Mouse (Mus musculus) midbrain, embryonic 12.5 days (tissue): ENCODE measurements around the gene AL607142.1. TPM values are rescaled to one million over a fixed set of nuclear protein-coding genes. Genes with fewer than 3 reads are reported as not detected.

Experiments used
- ATAC-seq: fragments of 200-750 bp; cut with Nextera tagmentation; 2 replicates; pipeline ENCODE4 v1.8.0; 2017; ENCODE audit warnings: low read depth, moderate TSS enrichment, moderate library complexity; ENCODE audit not compliant: low FRiP score
- H3K27ac ChIP-seq: fragments of 300-500 bp; sonication (generic); replicated peaks from 2 replicates; pipeline ENCODE4 v1.5.1; 2016; ENCODE audit warnings: mild to moderate bottlenecking
- H3K27me3 ChIP-seq: fragments of 300-500 bp; sonication (generic); 2 replicates; pipeline ENCODE4 v1.6.1; 2016; ENCODE audit warnings: mild to moderate bottlenecking
- H3K36me3 ChIP-seq: fragments of 300-500 bp; sonication (generic); 2 replicates; pipeline ENCODE4 v1.6.1; 2016
- H3K4me1 ChIP-seq: fragments of 300-500 bp; sonication (generic); 2 replicates; pipeline ENCODE4 v1.6.1; 2016
- H3K4me2 ChIP-seq: fragments of 300-500 bp; sonication (generic); replicated peaks from 2 replicates; pipeline ENCODE4 v1.6.1; 2016; ENCODE audit warnings: mild to moderate bottlenecking, moderate library complexity
- H3K4me3 ChIP-seq: fragments of 300-500 bp; sonication (generic); 2 replicates; pipeline ENCODE4 v1.5.1; 2016; ENCODE audit warnings: mild to moderate bottlenecking
- H3K9ac ChIP-seq: fragments of 300-500 bp; sonication (generic); replicated peaks from 2 replicates; pipeline ENCODE4 v1.6.1; 2016; ENCODE audit warnings: mild to moderate bottlenecking, moderate library complexity
- H3K9me3 ChIP-seq: fragments of 300-500 bp; sonication (generic); 2 replicates; pipeline ENCODE4 v1.6.1; 2016; ENCODE audit warnings: mild to moderate bottlenecking
- WGBS: fragments of 180-500 bp; shearing (Covaris S2); methylation state at CpG from one replicate; pipeline ENCODE4 v1.1.7; 2016; 5-methylcytosine and 5-hydroxymethylcytosine counted together
- polyA plus RNA-seq: library from polyadenylated mRNA; unstranded; fragments of >200 nt; fragmentation: Nextera tagmentation; extraction: Ambion mirVana; gene quantifications from 2 replicates; pipeline ENCODE4 v1.2.1, GENCODE M21; 2016

Gene AL607142.1
- polyA plus RNA-seq, 1 experiment from 2014 or later, result not detected

DNA sequence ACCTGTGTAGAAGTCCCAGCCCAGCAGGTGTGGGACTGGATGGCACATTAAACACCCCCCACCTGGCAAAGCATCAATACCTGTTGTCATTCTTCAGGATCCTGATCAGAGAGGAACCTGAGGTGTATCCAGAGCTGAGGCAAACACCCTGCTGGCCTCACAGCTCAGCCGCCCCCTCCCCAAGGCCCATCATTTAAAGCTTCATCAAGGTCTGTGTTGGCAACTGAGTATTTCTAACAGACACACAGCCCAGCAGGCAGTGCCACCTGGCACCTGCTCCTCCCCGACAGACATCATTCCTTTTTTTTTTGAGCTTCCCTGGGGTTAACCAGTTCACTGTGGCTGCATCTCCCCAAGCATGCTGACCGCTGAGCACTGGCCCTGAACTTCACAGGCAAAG, 50.7 kb downstream of the AL607142.1 start:
- Histone ChIP-seq H3K36me3 (no peaks in the 10 kb centered on the region), H3K9me3 (no peaks in the 10 kb centered on the region), H3K4me1 (no peaks in the 10 kb centered on the region), H3K27ac (no peak overlapping the region), H3K27me3 (no peaks in the 10 kb centered on the region), H3K4me3 (no peak overlapping the region), H3K9ac (no peak overlapping the region), H3K4me2 (no peak overlapping the region)
- no peak for ATAC-seq
- 90% methylated on average over 3 of the region's 3 CpGs for WGBS

DNA sequence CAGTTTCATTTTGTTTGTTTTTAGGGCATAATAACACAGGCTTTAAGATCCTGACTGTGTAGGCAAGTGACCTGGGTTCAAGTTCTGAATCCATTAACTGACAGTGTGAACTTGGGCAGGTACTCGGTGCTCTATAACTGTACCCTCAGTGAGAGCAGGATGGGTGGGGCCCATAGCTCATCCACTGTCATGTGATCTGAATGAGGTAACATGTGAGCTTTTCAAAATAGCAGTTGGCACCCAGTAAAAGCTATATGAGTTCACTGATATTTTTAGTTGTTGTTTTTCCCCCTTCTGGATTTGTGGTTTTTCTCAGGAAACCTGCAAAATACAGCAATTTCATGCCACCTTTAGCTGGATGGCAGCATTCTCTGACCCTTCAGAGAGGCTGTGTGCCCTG, 51.5 kb downstream of the AL607142.1 start:
- Histone ChIP-seq H3K27ac (no peak overlapping the region), H3K27me3 (no peaks in the 10 kb centered on the region), H3K36me3 (no peaks in the 10 kb centered on the region), H3K9ac (no peak overlapping the region), H3K4me1 (no peaks in the 10 kb centered on the region), H3K4me3 (no peak overlapping the region), H3K4me2 (no peak overlapping the region), H3K9me3 (no peaks in the 10 kb centered on the region)
- 88% methylated on average over 1 of the region's 1 CpGs for WGBS
- ATAC-seq, result no peak

DNA sequence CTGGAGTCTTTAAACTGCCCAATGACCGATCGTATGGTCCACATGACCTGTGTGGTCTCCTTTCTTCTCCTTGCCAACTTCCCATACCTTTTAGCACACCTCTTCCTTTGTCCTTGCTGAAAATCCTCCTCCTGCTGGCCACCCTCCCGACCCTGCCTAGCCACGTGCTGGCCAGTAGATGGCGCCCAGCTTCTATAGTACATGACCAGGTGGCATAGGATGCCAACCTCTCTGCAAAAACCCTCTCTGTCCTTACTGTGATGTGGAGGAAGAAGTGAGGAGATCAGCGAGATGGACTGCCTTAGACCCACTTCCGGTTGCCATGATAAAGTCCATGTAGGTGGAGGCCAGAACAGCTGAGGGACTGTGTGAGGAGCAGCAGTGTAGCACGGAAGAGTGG, 55.5 kb downstream of the AL607142.1 start:
- Histone ChIP-seq H3K4me2 (no peak overlapping the region), H3K4me3 (no peak overlapping the region), H3K27ac (no peak overlapping the region), H3K9ac (no peak overlapping the region), H3K36me3 (no peaks in the 10 kb centered on the region), H3K9me3 (no peaks in the 10 kb centered on the region), H3K27me3 (0 out of 2 replicates have a peak, but pooled peaks cover 4% of the 10 kb centered on the region), H3K4me1 (no peaks in the 10 kb centered on the region)
- ATAC-seq, result no peak
- WGBS, result 33% methylated on average over 8 of the region's 8 CpGs

DNA sequence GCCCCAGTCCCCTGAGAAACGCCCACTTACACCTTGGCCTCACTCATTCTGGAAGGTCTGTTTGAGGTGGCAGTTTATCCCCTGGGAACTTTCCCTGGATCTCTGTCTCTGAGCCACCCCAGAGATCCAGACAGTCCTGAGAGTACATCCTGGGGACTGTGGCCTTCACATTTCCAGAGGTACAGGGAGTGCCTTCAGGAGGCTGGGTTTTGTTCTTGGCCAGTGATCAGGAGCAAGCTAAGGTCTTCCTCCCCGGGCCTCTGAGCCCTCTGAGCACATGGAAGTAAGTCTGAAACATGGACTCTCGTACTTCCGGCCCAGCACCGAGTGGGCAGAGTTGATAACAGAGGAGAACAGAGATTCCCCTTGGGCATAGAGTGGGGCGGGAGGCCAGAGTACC, 59.9 kb downstream of the AL607142.1 start:
- H3K27ac ChIP-seq, result no peak overlapping the region
- no peak overlapping the region for H3K9ac ChIP-seq
- H3K27me3 ChIP-seq, result peaks cover 4% of the 10 kb centered on the region; the same call in 1 of the 2 replicates
- no peaks in the 10 kb centered on the region for H3K9me3 ChIP-seq
- no peak for ATAC-seq
- no peak overlapping the region for H3K4me3 ChIP-seq
- H3K4me1 ChIP-seq, result no peaks in the 10 kb centered on the region
- WGBS, result 85% methylated on average over 6 of the region's 6 CpGs
- H3K4me2 ChIP-seq, result no peak overlapping the region
- H3K36me3 ChIP-seq, result no peaks in the 10 kb centered on the region

DNA sequence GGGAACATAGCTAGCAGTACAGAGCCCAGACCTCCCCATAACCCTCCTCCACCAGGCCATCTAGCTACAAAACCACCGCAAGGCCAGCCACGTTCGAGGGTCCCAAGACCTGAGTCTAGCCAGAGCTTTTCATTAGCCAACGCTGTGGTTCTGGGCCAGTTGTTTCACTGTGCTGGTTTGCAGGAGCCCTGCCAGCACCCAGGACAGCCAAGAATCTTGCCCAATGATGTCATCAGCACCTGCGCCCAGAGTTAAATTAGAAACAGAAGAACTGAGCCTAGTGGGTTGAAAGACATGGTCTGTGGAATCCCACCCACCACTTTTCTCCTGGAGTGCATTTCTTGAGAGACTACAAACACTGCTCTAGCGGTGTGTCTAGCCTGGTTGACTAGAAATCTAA, 61.3 kb downstream of the AL607142.1 start:
- no peaks in the 10 kb centered on the region for H3K4me1 ChIP-seq
- H3K36me3 ChIP-seq, result no peaks in the 10 kb centered on the region
- 89% methylated on average over 6 of the region's 6 CpGs for WGBS
- no peaks in the 10 kb centered on the region for H3K9me3 ChIP-seq
- H3K27me3 ChIP-seq, result peaks cover 4% of the 10 kb centered on the region; the same call in 1 of the 2 replicates
- H3K9ac ChIP-seq, result no peak overlapping the region
- no peak for ATAC-seq
- H3K27ac ChIP-seq, result no peak overlapping the region
- no peak overlapping the region for H3K4me3 ChIP-seq
- H3K4me2 ChIP-seq, result no peak overlapping the region

DNA sequence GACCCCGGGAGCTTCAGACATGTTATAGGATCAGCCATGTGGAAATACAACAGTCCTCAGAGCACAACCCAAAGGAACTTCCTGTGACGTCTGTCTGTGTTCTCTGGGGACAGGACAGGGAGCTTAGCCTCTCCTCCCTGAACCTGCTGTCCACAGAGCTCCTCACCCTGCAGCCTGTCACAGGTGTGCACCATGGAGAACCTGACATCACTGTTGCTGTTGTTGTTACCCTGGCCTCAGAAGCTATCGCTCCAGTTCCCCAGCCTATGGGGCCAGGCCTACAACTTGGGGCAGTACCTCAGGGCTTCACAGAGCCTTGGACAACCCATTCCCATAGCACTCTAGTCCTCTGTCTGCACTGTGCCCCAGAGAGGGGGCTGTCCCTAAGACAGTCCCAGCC, 62.5 kb downstream of the AL607142.1 start:
- H3K9ac ChIP-seq, result no peak overlapping the region
- no peak overlapping the region for H3K27ac ChIP-seq
- WGBS, result 83% methylated on average over 3 of the region's 3 CpGs
- no peaks in the 10 kb centered on the region for H3K36me3 ChIP-seq
- H3K27me3 ChIP-seq, result peaks cover 1% of the 10 kb centered on the region; the same call in 1 of the 2 replicates
- no peaks in the 10 kb centered on the region for H3K9me3 ChIP-seq
- H3K4me3 ChIP-seq, result no peak overlapping the region
- ATAC-seq, result no peak
- H3K4me1 ChIP-seq, result no peaks in the 10 kb centered on the region
- no peak overlapping the region for H3K4me2 ChIP-seq

DNA sequence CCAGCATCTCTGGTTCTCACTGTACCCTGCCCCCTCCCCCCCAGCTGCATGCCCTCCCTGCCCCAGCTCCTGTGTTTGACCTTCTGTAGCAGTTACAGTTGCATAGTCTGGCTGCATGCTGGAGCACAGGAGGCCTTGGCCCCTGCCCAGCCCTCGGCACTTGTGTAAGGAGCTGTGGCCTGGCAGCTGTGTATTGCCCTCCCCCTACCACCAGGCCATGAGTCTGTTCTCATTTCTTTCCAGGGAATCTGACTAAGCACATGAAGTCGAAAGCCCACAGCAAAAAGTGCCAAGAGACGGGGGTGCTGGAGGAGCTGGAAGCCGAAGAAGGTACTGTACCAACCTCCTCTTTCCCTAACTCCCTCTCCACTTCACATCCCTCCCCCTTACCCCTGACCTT, 63.2 kb downstream of the AL607142.1 start:
- Histone ChIP-seq H3K4me1 (no peaks in the 10 kb centered on the region), H3K27me3 (no peaks in the 10 kb centered on the region; the same call in 1 of the 2 replicates), H3K36me3 (no peaks in the 10 kb centered on the region), H3K4me3 (no peak overlapping the region), H3K9ac (no peak overlapping the region), H3K9me3 (no peaks in the 10 kb centered on the region), H3K27ac (no peak overlapping the region), H3K4me2 (no peak overlapping the region)
- 80% methylated on average over 4 of the region's 4 CpGs for WGBS
- no peak for ATAC-seq

DNA sequence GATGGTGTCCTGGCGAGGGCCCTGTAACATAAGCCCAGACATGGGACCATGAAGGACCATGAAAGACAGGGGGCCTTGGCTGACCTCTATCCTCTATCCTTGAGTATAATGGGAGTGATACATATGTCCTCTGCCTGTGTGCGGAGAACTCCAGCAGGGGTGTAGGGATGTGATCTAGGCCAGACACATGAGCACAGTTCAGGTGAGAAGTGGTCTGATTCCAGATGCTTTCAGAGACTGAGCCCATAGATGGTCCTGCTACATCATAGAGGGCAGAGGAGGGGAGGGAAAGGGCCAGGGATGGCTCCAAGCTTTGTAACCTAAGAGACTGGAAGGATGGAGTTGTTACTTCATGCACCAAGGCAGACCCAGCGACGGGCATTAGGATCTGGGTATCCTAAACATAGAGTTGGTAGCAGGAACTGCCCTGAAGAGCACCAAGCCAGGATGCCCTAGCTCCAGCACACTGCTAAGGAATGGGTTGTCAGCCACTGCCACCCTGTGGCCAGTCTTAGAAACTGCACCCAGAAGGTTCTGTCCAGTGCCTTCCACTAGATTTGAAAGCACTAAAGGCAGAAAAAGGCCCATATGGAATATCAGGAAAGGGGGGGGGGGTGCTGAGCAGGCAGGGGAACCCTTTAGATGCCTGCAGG, 64.6 kb downstream of the AL607142.1 start:
- H3K27ac ChIP-seq, result no peak overlapping the region
- H3K4me1 ChIP-seq, result no peaks in the 10 kb centered on the region
- H3K27me3 ChIP-seq, result no peaks in the 10 kb centered on the region; the same call in 1 of the 2 replicates
- H3K9me3 ChIP-seq, result no peaks in the 10 kb centered on the region
- 47% methylated on average over 4 of the region's 4 CpGs for WGBS
- no peaks in the 10 kb centered on the region for H3K36me3 ChIP-seq
- peak; percentile 59; the same call in 1 of the 2 replicates for ATAC-seq
- no peak overlapping the region for H3K4me3 ChIP-seq
- no peak overlapping the region for H3K9ac ChIP-seq
- no peak overlapping the region for H3K4me2 ChIP-seq

DNA sequence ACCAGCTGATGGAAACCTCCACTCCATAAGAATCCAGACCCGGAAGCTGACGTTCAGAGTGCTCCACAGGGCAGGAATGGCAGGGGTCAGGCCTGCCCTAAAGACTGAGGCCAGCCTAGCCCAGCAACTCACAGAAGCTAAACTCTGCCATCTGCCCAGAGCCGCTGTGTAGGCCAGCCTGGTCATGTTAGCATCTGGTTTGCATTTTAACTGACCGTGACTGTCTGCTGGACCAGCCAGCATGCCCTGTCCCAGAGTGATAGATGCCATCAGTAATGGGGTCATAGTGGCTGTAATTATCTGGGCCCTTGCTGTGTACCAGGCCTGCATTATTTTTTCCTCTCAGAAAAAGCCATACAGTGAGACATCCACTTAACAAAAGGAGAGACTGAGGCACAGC, 66.1 kb downstream of the AL607142.1 start:
- no peak overlapping the region for H3K4me3 ChIP-seq
- 86% methylated on average over 4 of the region's 4 CpGs for WGBS
- H3K4me2 ChIP-seq, result no peak overlapping the region
- ATAC-seq, result no peak
- H3K36me3 ChIP-seq, result no peaks in the 10 kb centered on the region
- no peaks in the 10 kb centered on the region for H3K9me3 ChIP-seq
- no peak overlapping the region for H3K27ac ChIP-seq
- no peaks in the 10 kb centered on the region for H3K4me1 ChIP-seq
- H3K27me3 ChIP-seq, result no peaks in the 10 kb centered on the region; the same call in 1 of the 2 replicates
- H3K9ac ChIP-seq, result no peak overlapping the region

DNA sequence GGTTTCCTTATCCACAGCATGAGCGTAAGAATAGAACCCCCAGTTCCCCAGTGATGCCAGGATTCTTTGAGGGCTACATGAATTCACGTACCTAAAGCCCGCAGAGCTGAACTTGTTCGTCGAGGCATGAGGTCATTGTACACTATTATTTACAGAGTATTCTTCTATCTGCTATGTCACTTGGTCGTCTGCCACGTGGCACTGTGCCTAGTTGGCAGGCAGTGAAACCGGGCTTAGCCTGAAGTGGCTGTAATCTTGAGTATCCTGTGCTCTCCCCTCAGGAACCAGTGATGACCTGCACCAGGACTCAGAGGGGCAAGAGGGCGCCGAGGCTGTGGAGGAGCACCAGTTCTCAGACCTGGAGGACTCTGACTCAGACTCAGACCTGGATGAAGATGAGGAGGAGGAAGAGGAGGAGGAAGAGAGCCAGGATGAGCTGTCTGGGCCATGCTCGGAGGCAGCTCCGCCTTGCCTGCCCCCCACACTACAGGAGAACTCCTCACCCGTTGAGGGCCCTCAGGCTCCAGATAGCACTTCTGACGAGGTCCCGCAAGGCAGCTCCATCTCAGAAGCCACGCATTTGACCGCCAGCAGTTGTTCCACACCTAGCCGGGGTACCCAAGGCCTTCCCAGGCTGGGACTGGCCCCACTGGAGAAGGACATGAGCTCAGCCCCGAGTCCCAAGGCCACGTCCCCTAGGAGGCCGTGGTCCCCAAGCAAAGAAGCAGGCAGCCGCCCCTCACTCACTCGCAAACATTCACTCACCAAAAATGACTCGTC, 66.8 kb downstream of the AL607142.1 start:
- Histone ChIP-seq H3K4me3 (no peak overlapping the region), H3K36me3 (no peaks in the 10 kb centered on the region), H3K4me2 (no peak overlapping the region), H3K27ac (no peak overlapping the region), H3K9ac (no peak overlapping the region), H3K4me1 (no peaks in the 10 kb centered on the region), H3K27me3 (no peaks in the 10 kb centered on the region; the same call in 1 of the 2 replicates), H3K9me3 (no peaks in the 10 kb centered on the region)
- ATAC-seq, result no peak
- 85% methylated on average over 24 of the region's 24 CpGs for WGBS

DNA sequence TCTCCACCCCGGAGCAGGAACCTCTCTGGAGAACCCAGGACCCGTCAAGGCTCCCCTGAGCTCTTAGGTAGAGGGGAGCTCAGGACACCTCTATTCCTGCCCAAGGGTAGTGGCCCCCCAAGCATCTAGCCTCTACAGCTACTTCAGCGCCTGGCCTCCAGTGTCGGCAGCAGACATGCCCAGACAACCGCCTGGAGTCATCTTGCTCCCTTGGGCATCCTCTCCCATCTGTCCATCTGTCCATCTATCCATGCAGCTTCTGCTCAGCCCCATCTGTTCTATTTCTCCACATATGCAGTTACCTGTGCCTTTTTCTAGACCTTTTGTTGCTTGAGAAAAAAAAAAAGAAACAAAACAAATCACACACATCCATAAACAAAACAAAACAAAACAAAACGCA, 69.4 kb downstream of the AL607142.1 start:
- WGBS, result 74% methylated on average over 6 of the region's 6 CpGs
- ATAC-seq, result no peak
- no peak overlapping the region for H3K4me2 ChIP-seq
- no peaks in the 10 kb centered on the region for H3K4me1 ChIP-seq
- H3K4me3 ChIP-seq, result no peak overlapping the region
- no peaks in the 10 kb centered on the region for H3K27me3 ChIP-seq
- H3K36me3 ChIP-seq, result no peaks in the 10 kb centered on the region
- no peak overlapping the region for H3K27ac ChIP-seq
- no peak overlapping the region for H3K9ac ChIP-seq
- no peaks in the 10 kb centered on the region for H3K9me3 ChIP-seq

DNA sequence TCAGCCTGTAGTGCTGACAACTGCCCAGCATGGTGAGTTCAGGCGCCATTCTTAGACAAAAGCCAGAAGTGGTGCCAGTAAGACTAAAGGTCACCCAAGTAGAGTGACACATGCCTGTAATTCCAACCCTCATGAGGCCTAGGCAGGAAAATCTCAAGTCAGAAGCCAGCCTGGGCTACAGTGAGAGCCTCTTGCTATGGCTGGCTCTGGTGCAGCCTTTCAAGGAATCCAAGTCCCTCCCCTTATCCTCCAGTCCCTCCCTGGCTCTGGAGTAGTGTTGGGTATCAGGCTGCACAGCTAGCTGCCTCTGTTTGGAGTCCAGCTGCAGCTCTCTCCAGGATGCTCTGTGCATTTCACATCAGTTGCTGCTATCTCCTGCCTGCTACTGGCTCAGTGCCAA, 77.0 kb downstream of the AL607142.1 start:
- Histone ChIP-seq H3K27ac (no peak overlapping the region), H3K4me2 (no peak overlapping the region), H3K4me1 (no peaks in the 10 kb centered on the region), H3K36me3 (no peaks in the 10 kb centered on the region), H3K4me3 (no peak overlapping the region), H3K27me3 (no peaks in the 10 kb centered on the region), H3K9me3 (no peaks in the 10 kb centered on the region), H3K9ac (no peak overlapping the region)
- ATAC-seq, result no peak
- WGBS, result 71% methylated on average over 1 of the region's 1 CpGs
